Mouse (Mus musculus): ENCODE measurements around the gene Ankra2. TPM values are rescaled to one million over a fixed set of nuclear protein-coding genes. Genes with fewer than 3 reads are reported as not detected.

The Ankra2 gene
- polyA plus RNA-seq, 1 experiment = 26.5 TPM

DNA sequence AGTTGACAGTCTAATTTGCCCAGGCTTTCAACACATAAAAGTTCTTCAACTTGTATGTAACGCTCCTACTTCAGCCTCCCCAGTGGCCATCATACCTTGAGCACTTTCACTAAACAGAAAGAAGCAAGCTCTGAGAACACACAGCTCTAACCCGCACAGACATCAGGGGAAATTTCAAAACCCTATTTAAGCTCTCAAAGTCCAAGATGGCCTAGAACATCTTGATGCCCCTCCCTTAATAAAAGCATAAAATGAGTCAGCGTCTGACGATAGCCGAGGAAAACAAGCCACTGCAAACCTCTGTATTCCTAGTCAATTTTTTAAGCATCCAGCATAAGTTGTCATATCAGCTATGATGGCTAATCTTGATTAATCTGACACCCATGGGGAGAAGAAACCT is 48.7 kb downstream of the Ankra2 start:
- Histone ChIP-seq H3K4me3 (ENCODE audit: insufficient read depth, low read length) (no peak overlapping the region), H3K27ac (ENCODE audit: insufficient read depth, low read depth, low read length) (no peak overlapping the region), H3K4me1 (ENCODE audit: control insufficient read depth, insufficient read depth, low read length) (peaks cover 25% of the 10 kb centered on the region)
- no peak for TF ChIP-seq POLR2A (IDR thresholded peaks at IDR 0.05; ENCODE audit: borderline replicate concordance, low read depth, low read length)
- no peak for TF ChIP-seq CTCF (IDR thresholded peaks at IDR 0.05; ENCODE audit: low read depth, low read length)

DNA sequence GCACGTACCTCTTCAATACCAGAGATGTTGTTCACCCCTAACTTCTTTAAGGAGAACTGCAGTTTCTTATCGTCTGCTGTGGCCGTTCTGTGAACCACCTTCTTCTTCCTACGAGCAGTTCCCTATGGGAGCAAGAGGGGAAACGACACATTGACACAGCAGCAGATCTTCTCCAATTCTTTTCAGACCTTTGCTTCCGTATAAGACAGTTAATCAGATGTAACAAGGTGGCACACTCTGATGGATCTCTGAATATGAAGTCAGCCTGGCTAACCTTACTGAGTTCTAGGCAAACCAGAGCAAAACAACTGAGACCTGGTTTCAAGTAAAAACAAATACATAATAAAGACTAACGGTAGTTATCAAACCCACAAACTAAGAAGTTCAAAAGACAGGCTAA is 50.8 kb downstream of the Ankra2 start:
- Histone ChIP-seq H3K4me1 (ENCODE audit: control insufficient read depth, insufficient read depth, low read length) (peaks cover 25% of the 10 kb centered on the region), H3K4me3 (ENCODE audit: insufficient read depth, low read length) (no peak overlapping the region), H3K27ac (ENCODE audit: insufficient read depth, low read depth, low read length) (no peak overlapping the region)
- no peak for TF ChIP-seq CTCF (IDR thresholded peaks at IDR 0.05; ENCODE audit: low read depth, low read length)
- TF ChIP-seq POLR2A (IDR thresholded peaks at IDR 0.05; ENCODE audit: borderline replicate concordance, low read depth, low read length) = no peak

DNA sequence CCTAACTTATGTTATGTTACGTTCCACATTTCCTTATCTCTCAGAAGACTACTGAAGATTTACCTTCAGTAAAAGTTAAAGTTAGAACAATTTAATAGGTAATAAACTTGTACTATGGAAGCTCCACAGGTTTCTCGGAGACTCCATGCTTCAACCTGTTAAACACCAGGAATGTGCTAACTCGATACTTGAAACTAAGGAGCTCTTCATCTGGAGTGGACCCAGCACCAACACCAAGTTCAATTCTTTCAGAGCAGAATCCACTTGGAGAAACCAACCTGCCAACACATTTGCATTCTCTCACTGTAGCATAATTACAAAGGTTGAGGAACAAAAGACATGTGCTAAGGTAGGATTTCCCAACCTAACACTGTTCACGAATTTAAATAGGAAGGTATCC is 52.2 kb downstream of the Ankra2 start:
- H3K27ac ChIP-seq (ENCODE audit: insufficient read depth, low read depth, low read length) = no peak overlapping the region
- peak overlapping the region; percentile 17 for H3K4me3 ChIP-seq (ENCODE audit: insufficient read depth, low read length)
- TF ChIP-seq POLR2A (IDR thresholded peaks at IDR 0.05; ENCODE audit: borderline replicate concordance, low read depth, low read length) = no peak
- no peak for TF ChIP-seq CTCF (IDR thresholded peaks at IDR 0.05; ENCODE audit: low read depth, low read length)
- H3K4me1 ChIP-seq (ENCODE audit: control insufficient read depth, insufficient read depth, low read length) = peaks cover 20% of the 10 kb centered on the region

GRCm38 (mm10) chr13:98316140-98316479 is 53.2 kb downstream of the Ankra2 start:
- Histone ChIP-seq H3K4me1 (ENCODE audit: control insufficient read depth, insufficient read depth, low read length) (peaks cover 14% of the 10 kb centered on the region), H3K27ac (ENCODE audit: insufficient read depth, low read depth, low read length) (peak overlapping the region; percentile 46; the same call in 1 of the 2 replicates), H3K4me3 (ENCODE audit: insufficient read depth, low read length) (peak overlapping the region; percentile 88)
- no peak for TF ChIP-seq CTCF (IDR thresholded peaks at IDR 0.05; ENCODE audit: low read depth, low read length)

DNA sequence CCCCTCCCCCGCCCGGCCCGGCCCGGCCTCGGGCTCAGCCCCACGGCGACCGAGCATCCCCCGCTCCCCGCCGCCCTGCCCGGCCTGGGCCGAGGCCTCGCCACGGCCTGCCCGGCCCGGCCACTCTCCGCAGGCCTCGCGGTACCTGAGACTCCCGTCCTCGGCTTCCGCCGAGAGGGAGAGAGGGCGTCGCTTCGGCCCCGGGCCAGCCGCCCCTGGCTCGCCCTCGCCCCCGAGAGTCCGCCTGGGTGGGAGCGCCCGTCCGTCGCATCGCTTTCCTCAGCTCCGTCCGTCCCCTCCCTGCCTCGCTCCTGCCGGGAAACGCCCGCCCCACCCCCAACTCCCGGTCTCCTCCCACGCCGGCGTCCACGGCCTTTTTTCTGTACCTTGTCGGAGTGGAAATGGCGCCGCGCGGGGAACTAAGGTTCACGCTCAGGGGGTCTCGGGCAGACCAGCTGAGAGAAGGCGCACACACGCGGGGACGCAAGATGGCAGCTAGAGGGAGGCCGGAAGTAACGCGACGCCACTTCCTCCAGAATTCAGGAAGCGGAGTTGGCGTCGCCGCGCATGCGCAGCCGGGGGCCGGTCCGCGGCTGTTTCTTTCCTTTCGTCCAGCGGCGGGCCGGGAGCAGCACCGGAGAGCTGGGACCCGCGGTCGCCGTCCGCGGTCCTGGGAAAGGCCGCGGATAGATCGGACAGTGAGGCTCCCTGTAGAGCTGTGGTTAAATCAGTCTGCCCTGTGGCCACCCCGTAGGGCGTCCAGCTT is 53.8 kb downstream of the Ankra2 start, which contains the start of gene Btf3:
Gene Btf3 (minus strand): TSS at position 527 of the 766 bp plus-strand sequence.
- peak within 1 kb of the TSS; percentile 77 for H3K27ac ChIP-seq (ENCODE audit: insufficient read depth, low read depth, low read length)
- peaks cover 10% of the 10 kb centered on the region for H3K4me1 ChIP-seq (ENCODE audit: control insufficient read depth, insufficient read depth, low read length)
- peak within 1 kb of the TSS; percentile 88 for H3K4me3 ChIP-seq (ENCODE audit: insufficient read depth, low read length)
- TF ChIP-seq POLR2A (IDR thresholded peaks at IDR 0.05; ENCODE audit: borderline replicate concordance, low read depth, low read length) = no peak
- TF ChIP-seq CTCF (IDR thresholded peaks at IDR 0.05; ENCODE audit: low read depth, low read length) = no peak

DNA sequence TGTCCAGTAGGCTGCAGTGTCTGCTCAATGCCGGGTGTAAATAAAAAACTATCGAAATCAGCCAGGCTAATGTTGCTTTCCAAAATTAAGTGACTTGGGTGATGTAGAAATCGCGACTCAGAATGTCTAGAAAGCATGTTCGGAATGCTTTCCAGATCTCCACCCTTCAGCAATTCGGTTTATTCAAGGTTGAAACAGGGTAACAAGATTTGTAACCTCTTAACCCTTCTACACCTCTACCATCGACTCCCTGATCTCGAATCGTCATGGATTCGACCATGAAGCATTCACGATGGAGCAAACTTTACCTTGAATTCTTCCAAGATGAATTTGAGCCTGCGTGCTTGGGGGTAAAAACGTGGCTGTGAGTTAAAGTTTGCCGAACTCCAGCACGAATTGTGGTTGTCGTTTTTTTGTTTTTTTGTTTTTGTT is 54.4 kb downstream of the Ankra2 start:
- Histone ChIP-seq H3K27ac (ENCODE audit: insufficient read depth, low read depth, low read length) (peak overlapping the region; percentile 77), H3K4me3 (ENCODE audit: insufficient read depth, low read length) (peak overlapping the region; percentile 88), H3K4me1 (ENCODE audit: control insufficient read depth, insufficient read depth, low read length) (peaks cover 9% of the 10 kb centered on the region)
- TF ChIP-seq POLR2A (IDR thresholded peaks at IDR 0.05; ENCODE audit: borderline replicate concordance, low read depth, low read length) (no peak), CTCF (IDR thresholded peaks at IDR 0.05; ENCODE audit: low read depth, low read length) (no peak)

DNA sequence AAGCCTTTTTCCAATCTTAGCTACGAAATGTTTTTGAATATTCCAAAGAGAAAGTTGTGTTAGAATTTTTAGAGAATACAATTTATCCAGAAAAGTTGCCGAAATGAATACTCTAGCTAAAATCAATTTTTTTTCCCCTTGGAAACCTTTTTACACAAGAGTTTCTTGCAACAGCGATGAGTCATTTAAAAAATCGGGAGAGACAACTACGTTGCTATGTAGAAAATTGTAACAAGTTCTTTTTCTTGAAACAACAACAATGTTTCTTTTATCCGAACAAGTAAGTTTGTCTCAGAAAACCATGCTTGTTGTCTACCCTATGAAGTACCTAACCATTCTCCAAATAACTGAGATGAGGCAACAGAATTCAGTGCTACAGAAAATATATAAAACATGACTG is 55.0 kb downstream of the Ankra2 start:
- H3K4me1 ChIP-seq (ENCODE audit: control insufficient read depth, insufficient read depth, low read length) = peaks cover 8% of the 10 kb centered on the region
- TF ChIP-seq POLR2A (IDR thresholded peaks at IDR 0.05; ENCODE audit: borderline replicate concordance, low read depth, low read length) (no peak), CTCF (IDR thresholded peaks at IDR 0.05; ENCODE audit: low read depth, low read length) (no peak)
- H3K27ac ChIP-seq (ENCODE audit: insufficient read depth, low read depth, low read length) = no peak overlapping the region
- no peak overlapping the region for H3K4me3 ChIP-seq (ENCODE audit: insufficient read depth, low read length)

Other genes starting within 250 kb of the Ankra2 start
- gene Arhgef28, start 56.6 kb upstream of the Ankra2 start, polyA plus RNA-seq (2012; ENCODE audit: insufficient read depth, insufficient read length, missing spikeins) = not detected in 2 replicates
- 10.0 and 14.6 TPM in 2 replicates for gene Utp15, start within 50 bp of the Ankra2 start, polyA plus RNA-seq (2012; ENCODE audit: insufficient read depth, insufficient read length, missing spikeins)
- gene Gm21976, start 16.8 kb downstream of the Ankra2 start, polyA plus RNA-seq (2012; ENCODE audit: insufficient read depth, insufficient read length, missing spikeins) = not detected in 2 replicates
- gene Btf3, start 53.9 kb downstream of the Ankra2 start, polyA plus RNA-seq (2012; ENCODE audit: insufficient read depth, insufficient read length, missing spikeins) = 440 and 511 TPM in 2 replicates
- not detected in 2 replicates for gene Foxd1, start 91.2 kb downstream of the Ankra2 start, polyA plus RNA-seq (2012; ENCODE audit: insufficient read depth, insufficient read length, missing spikeins)
- gene Gm10320, start 228.9 kb downstream of the Ankra2 start, polyA plus RNA-seq (2012; ENCODE audit: insufficient read depth, insufficient read length, missing spikeins) = 3.2 and 7.6 TPM in 2 replicates

All from bone marrow macrophage, adult 2 months (primary cell).